Mouse (Mus musculus) heart, postnatal 0 days (tissue): ENCODE data around the gene Dguok.

Experiments
- CTCF ChIP-seq: IDR thresholded peaks from 2 replicates; pipeline ENCODE4 v1.5.1; 2016; ENCODE audit warnings: antibody characterized with exemption, control low read depth, low read depth
- EP300 ChIP-seq: IDR thresholded peaks from 2 replicates; pipeline ENCODE4 v1.6.1; 2016; ENCODE audit warnings: antibody characterized with exemption, low read depth

GRCm38 (mm10) chr6:83499078-83499477 is 7.7 kb downstream of the Dguok start:
- TF ChIP-seq CTCF (no peak), EP300 (no peak)
